Mouse (Mus musculus): Measurements from ENCODE around the gene Nup98.

DNA sequence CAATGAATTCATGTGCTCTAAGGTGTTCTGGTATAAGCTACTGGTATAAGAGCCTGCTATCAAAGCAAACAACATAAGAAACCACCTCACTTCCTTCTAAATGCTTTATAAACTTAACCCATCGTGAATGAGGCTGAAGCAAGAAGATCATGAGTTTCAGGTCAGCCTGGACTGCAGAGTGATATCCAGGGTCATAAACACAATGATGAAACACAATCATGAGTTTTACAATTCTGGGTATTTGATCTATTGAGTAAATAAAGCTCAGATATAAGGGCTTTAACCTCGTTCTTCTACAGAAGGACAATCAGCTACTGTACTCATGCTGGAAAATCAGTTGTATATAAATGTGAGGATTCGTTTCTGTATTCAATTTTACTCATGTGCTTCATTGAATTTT lies 26.1 kb downstream of the Nup98 start:
- TF ChIP-seq GATA1 (IDR thresholded peaks at IDR 0.05; ENCODE audit: borderline replicate concordance, low read length) (no peak), FLI1 (IDR thresholded peaks at IDR 0.05; ENCODE audit: low read length) (no peak)

Measured in megakaryocyte, embryonic 14.5 days (primary cell).